Mouse (Mus musculus) embryonic facial prominence, embryonic 12.5 days (tissue): ENCODE data around the gene Gm21988. TPM values are rescaled to one million over a fixed set of nuclear protein-coding genes. Genes with fewer than 3 reads are reported as not detected.
A peak's percentile ranks its signal among the peaks of the same experiment; 100 is the strongest.

Experiments
- ATAC-seq: fragments of 200-750 bp; cut with Nextera tagmentation; 2 replicates; pipeline ENCODE4 v1.8.0; 2017; ENCODE audit not compliant: insufficient number of reproducible peaks, insufficient read depth, low FRiP score, low TSS enrichment
- H3K27ac ChIP-seq: fragments of 300-500 bp; sonication (generic); 2 replicates; pipeline ENCODE4 v1.5.1; 2016; ENCODE audit warnings: mild to moderate bottlenecking
- H3K27me3 ChIP-seq: fragments of 300-500 bp; sonication (generic); 2 replicates; pipeline ENCODE4 v1.6.1; 2016; ENCODE audit warnings: mild to moderate bottlenecking, moderate library complexity
- H3K36me3 ChIP-seq: fragments of 300-500 bp; sonication (generic); 2 replicates; pipeline ENCODE4 v1.6.1; 2016; ENCODE audit warnings: mild to moderate bottlenecking
- H3K4me1 ChIP-seq: fragments of 300-500 bp; sonication (generic); 2 replicates; pipeline ENCODE4 v1.6.1; 2016
- H3K4me2 ChIP-seq: fragments of 300-500 bp; sonication (generic); replicated peaks from 2 replicates; pipeline ENCODE4 v1.6.1; 2016; ENCODE audit warnings: mild to moderate bottlenecking, moderate library complexity
- H3K4me3 ChIP-seq: fragments of 300-500 bp; sonication (generic); 2 replicates; pipeline ENCODE4 v1.5.1; 2016; ENCODE audit warnings: mild to moderate bottlenecking
- H3K9ac ChIP-seq: fragments of 300-500 bp; sonication (generic); 2 replicates; pipeline ENCODE4 v1.6.1; 2016; ENCODE audit warnings: mild to moderate bottlenecking, moderate library complexity
- H3K9me3 ChIP-seq: fragments of 300-500 bp; sonication (generic); 2 replicates; pipeline ENCODE4 v1.6.1; 2016; ENCODE audit warnings: mild to moderate bottlenecking, moderate library complexity
- WGBS: fragments of 180-500 bp; shearing (Covaris S2); methylation state at CpG from one replicate; pipeline ENCODE4 v1.1.7; 2016; 5-methylcytosine and 5-hydroxymethylcytosine counted together
- polyA plus RNA-seq: library from polyadenylated mRNA; unstranded; fragments of >200 nt; fragmentation: Nextera tagmentation; extraction: Ambion mirVana; gene quantifications from 2 replicates; pipeline ENCODE4 v1.2.1, GENCODE M21; 2016

Gm21988 gene
- 9.9 and 13.2 TPM in 2 replicates for polyA plus RNA-seq

DNA sequence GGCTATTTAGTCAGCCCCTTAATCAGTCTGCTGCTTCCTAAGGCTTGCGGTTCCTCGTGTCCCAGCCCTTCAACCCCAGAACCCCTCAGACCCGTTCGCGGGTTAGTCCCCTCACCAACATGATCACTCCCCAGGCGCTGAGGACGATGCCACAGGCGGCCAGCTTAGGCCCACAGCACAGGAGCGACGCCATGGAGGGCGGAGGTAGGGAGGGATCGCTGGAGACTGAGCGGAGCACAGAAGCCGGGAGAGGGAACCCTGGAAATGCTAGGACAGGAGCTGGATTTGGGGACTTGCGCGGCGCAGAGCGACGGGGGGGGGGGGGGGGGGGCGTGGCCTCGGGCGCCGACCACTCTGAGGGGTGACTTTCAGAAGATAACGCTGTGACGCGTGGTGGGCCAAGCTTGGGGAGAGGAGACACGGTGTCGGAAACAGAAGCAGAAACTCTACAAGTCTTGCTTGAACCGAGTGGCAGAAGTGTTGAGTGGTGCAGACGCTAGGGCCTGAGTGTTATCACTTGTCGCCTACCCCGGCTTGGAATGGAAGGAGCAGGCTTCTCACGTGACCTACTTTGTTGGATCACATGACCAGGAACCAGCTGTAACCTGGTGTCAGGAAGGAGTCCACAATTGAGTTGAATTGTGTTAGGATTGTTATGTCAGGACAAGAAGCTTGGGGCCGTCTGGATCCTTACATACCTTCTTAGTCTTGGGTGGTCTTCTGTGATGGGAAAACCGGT lies at the start of gene Gm21988, which contains the start of gene Rnasek:
Gene Gm21988, minus strand, starts transcription at position 290 of the 739 bp plus-strand sequence.
Gene Rnasek, minus strand, starts transcription at position 302 of the 739 bp plus-strand sequence.
- H3K27me3 ChIP-seq: no peaks in the 10 kb centered on the region
- H3K27ac ChIP-seq: peak within 1 kb of the TSS; percentile 92
- peak; percentile 13; the same call in 1 of the 2 replicates for ATAC-seq
- peak within 1 kb of the TSS; percentile 88 for H3K4me3 ChIP-seq
- H3K36me3 ChIP-seq: peaks cover 14% of the 10 kb centered on the region
- H3K9ac ChIP-seq: peak within 1 kb of the TSS; percentile 81
- 0% methylated on average over 29 of the region's 35 CpGs for WGBS
- no peaks in the 10 kb centered on the region for H3K9me3 ChIP-seq
- H3K4me2 ChIP-seq: peak within 1 kb of the TSS; percentile 86
- H3K4me1 ChIP-seq: peaks cover 25% of the 10 kb centered on the region

DNA sequence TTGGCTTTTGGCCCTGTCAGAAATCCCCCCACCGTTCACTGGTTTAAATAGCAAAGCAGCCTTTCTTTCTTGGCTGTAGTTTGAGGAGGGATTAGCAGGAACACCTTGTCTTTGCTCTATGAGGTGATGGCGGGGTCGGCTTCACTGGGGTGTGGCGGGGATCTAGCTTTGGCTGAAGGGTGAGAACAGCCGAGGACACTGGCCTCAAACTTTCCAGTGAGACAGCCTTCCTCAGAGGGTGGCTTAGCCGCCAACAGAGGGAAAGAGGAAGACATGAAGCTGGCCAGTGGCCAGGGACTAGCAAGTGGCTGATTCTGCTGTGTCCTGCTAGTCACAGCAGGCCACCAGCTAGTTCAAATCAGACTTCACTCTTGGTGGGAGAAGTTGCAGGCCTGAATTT lies 49.6 kb upstream of the Gm21988 start:
- no peak overlapping the region for H3K4me2 ChIP-seq
- H3K9ac ChIP-seq: no peak overlapping the region
- WGBS: 43% methylated on average over 6 of the region's 6 CpGs
- no peak overlapping the region for H3K27ac ChIP-seq
- H3K27me3 ChIP-seq: no peaks in the 10 kb centered on the region
- no peaks in the 10 kb centered on the region for H3K4me1 ChIP-seq
- no peaks in the 10 kb centered on the region for H3K36me3 ChIP-seq
- no peaks in the 10 kb centered on the region for H3K9me3 ChIP-seq
- ATAC-seq: no peak
- H3K4me3 ChIP-seq: no peak overlapping the region

DNA sequence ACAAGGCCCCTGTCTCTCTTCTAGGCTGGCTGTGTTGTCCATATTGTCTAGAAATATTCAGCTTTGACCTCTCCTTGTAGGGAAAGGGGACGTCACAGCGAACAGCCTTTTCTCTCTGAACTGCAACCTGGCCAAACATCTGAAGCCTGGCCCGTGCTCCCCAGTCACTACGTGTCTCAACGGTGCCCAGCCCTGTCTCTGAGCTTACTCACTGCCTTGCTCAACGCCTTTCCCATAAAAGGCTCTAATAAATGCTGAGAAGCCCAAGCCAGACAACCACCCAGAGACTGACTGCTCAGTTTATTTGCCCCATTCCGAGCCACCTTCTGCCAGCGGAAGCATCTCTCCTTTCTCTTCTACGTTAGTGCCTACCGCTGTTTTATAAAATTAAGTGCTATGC lies 48.5 kb upstream of the Gm21988 start:
- 85% methylated on average over 10 of the region's 10 CpGs for WGBS
- Histone ChIP-seq H3K27ac (no peak overlapping the region), H3K9me3 (no peaks in the 10 kb centered on the region), H3K4me2 (no peak overlapping the region), H3K9ac (no peak overlapping the region), H3K36me3 (no peaks in the 10 kb centered on the region), H3K27me3 (no peaks in the 10 kb centered on the region), H3K4me3 (no peak overlapping the region), H3K4me1 (no peaks in the 10 kb centered on the region)
- ATAC-seq: no peak

- Histone ChIP-seq H3K27me3 (no peaks in the 10 kb centered on the region), H3K36me3 (no peaks in the 10 kb centered on the region), H3K27ac (no peak overlapping the region), H3K9me3 (no peaks in the 10 kb centered on the region), H3K4me3 (no peak overlapping the region), H3K4me1 (no peaks in the 10 kb centered on the region), H3K9ac (no peak overlapping the region), H3K4me2 (no peak overlapping the region)
- WGBS: 77% methylated on average over 5 of the region's 5 CpGs
- ATAC-seq: no peak
Measured at GRCm38 (mm10) chr11:70285686-70286085, 46.1 kb upstream of the Gm21988 start.

- Histone ChIP-seq H3K4me1 (no peaks in the 10 kb centered on the region), H3K4me3 (no peak overlapping the region), H3K27ac (no peak overlapping the region), H3K9me3 (no peaks in the 10 kb centered on the region), H3K9ac (no peak overlapping the region), H3K4me2 (no peak overlapping the region), H3K36me3 (no peaks in the 10 kb centered on the region), H3K27me3 (no peaks in the 10 kb centered on the region)
- no peak for ATAC-seq
- WGBS: 74% methylated on average over 3 of the region's 3 CpGs
Measured at GRCm38 (mm10) chr11:70284757-70285156, 45.1 kb upstream of the Gm21988 start.

- no peak overlapping the region for H3K4me2 ChIP-seq
- 84% methylated on average over 4 of the region's 4 CpGs for WGBS
- no peaks in the 10 kb centered on the region for H3K36me3 ChIP-seq
- no peak overlapping the region for H3K4me3 ChIP-seq
- H3K27me3 ChIP-seq: no peaks in the 10 kb centered on the region
- no peak overlapping the region for H3K27ac ChIP-seq
- no peak overlapping the region for H3K9ac ChIP-seq
- no peaks in the 10 kb centered on the region for H3K9me3 ChIP-seq
- no peak for ATAC-seq
- H3K4me1 ChIP-seq: no peaks in the 10 kb centered on the region
Measured at GRCm38 (mm10) chr11:70283666-70284065, 44.0 kb upstream of the Gm21988 start.

DNA sequence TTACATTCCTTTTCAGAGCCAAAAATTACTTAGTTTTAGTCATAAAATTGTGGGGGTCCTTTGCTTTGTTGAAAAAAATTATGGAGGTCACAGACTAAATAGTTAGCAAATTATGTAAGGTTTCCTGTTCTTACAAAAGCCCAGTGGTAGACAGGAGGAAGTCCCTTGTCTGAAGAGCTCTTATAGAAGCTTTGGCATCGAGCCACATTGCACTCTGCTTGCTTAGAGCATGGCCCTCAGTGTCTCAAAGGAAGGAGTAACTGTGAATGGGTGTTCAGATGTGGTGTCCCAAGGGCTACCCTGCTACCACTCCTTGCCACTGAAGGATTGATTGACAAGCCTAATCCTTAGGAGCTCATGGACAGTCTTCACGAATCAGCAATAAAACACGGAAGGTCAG lies 40.8 kb upstream of the Gm21988 start:
- H3K4me3 ChIP-seq: no peak overlapping the region
- H3K27me3 ChIP-seq: no peaks in the 10 kb centered on the region
- H3K27ac ChIP-seq: no peak overlapping the region
- no peaks in the 10 kb centered on the region for H3K4me1 ChIP-seq
- WGBS: 60% methylated on average over 3 of the region's 3 CpGs
- H3K36me3 ChIP-seq: no peaks in the 10 kb centered on the region
- no peaks in the 10 kb centered on the region for H3K9me3 ChIP-seq
- no peak overlapping the region for H3K9ac ChIP-seq
- H3K4me2 ChIP-seq: no peak overlapping the region
- no peak for ATAC-seq

- H3K27me3 ChIP-seq: no peaks in the 10 kb centered on the region
- H3K9me3 ChIP-seq: no peaks in the 10 kb centered on the region
- H3K4me1 ChIP-seq: no peaks in the 10 kb centered on the region
- 82% methylated on average over 3 of the region's 3 CpGs for WGBS
- no peak overlapping the region for H3K4me3 ChIP-seq
- no peaks in the 10 kb centered on the region for H3K36me3 ChIP-seq
- no peak for ATAC-seq
- H3K4me2 ChIP-seq: no peak overlapping the region
- H3K27ac ChIP-seq: no peak overlapping the region
- H3K9ac ChIP-seq: no peak overlapping the region
Measured at GRCm38 (mm10) chr11:70278961-70279360, 39.3 kb upstream of the Gm21988 start.

GRCm38 (mm10) chr11:70271641-70272040 lies 32.0 kb upstream of the Gm21988 start:
- no peaks in the 10 kb centered on the region for H3K4me1 ChIP-seq
- H3K9ac ChIP-seq: no peak overlapping the region
- no peak for ATAC-seq
- no peaks in the 10 kb centered on the region for H3K9me3 ChIP-seq
- H3K4me2 ChIP-seq: no peak overlapping the region
- no peaks in the 10 kb centered on the region for H3K36me3 ChIP-seq
- H3K27me3 ChIP-seq: no peaks in the 10 kb centered on the region
- 74% methylated on average over 7 of the region's 7 CpGs for WGBS
- H3K27ac ChIP-seq: no peak overlapping the region
- H3K4me3 ChIP-seq: no peak overlapping the region

DNA sequence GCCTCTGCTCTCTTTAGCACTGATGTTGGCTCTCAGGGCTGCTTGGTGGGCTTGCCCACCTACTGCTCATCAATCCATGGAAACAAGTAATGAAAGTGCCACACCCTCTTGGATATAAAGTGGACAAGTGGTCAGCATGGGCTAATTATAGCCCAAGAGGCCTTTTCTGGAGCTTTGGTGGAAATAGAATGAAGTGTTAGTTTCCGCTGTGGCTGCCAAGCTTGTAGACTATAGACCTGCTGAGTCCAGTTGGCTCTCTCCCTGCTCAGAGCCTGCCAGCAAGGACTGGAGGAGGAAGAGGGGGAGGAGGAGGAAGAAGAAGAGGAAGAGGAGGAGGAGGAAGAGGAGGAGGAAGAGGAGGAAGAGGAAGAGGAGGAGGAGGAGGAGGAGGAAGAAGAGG lies 26.8 kb upstream of the Gm21988 start:
- H3K36me3 ChIP-seq: no peaks in the 10 kb centered on the region
- H3K27me3 ChIP-seq: no peaks in the 10 kb centered on the region
- H3K4me2 ChIP-seq: no peak overlapping the region
- H3K4me1 ChIP-seq: no peaks in the 10 kb centered on the region
- no peak for ATAC-seq
- H3K27ac ChIP-seq: no peak overlapping the region
- H3K9me3 ChIP-seq: no peaks in the 10 kb centered on the region
- H3K9ac ChIP-seq: no peak overlapping the region
- WGBS: 97% methylated on average over 1 of the region's 1 CpGs
- no peak overlapping the region for H3K4me3 ChIP-seq

GRCm38 (mm10) chr11:70265819-70266218 lies 26.2 kb upstream of the Gm21988 start:
- no peaks in the 10 kb centered on the region for H3K27me3 ChIP-seq
- H3K36me3 ChIP-seq: no peaks in the 10 kb centered on the region
- H3K4me3 ChIP-seq: no peak overlapping the region
- H3K4me1 ChIP-seq: no peaks in the 10 kb centered on the region
- H3K9ac ChIP-seq: no peak overlapping the region
- H3K9me3 ChIP-seq: no peaks in the 10 kb centered on the region
- ATAC-seq: no peak
- no peak overlapping the region for H3K27ac ChIP-seq
- 64% methylated on average over 4 of the region's 4 CpGs for WGBS
- H3K4me2 ChIP-seq: no peak overlapping the region

- no peak for ATAC-seq
- Histone ChIP-seq H3K9me3 (no peaks in the 10 kb centered on the region), H3K9ac (no peak overlapping the region), H3K27me3 (no peaks in the 10 kb centered on the region), H3K4me3 (no peak overlapping the region), H3K4me1 (no peaks in the 10 kb centered on the region), H3K36me3 (no peaks in the 10 kb centered on the region), H3K4me2 (no peak overlapping the region), H3K27ac (no peak overlapping the region)
- 51% methylated on average over 3 of the region's 3 CpGs for WGBS
Measured at GRCm38 (mm10) chr11:70265252-70265651, 25.6 kb upstream of the Gm21988 start.
